Mouse (Mus musculus) midbrain, embryonic 11.5 days (tissue): ENCODE measurements at regions not wholly inside any gene's neighbourhood (a gene's known extent, or its start where the extent isn't known, plus 50 kb on each side); places are given as distances from the start of the nearest gene placed in this dataset.

ENCODE experiments used
- ATAC-seq: fragments of 200-750 bp; cut with Nextera tagmentation; 2 replicates; pipeline ENCODE4 v1.8.0; 2017; ENCODE audit warnings: moderate TSS enrichment, moderate library complexity; ENCODE audit not compliant: low FRiP score
- DNase-seq: peaks from one replicate; pipeline ENCODE4 v3.0.0; 2015; ENCODE audit warnings: low spot score; ENCODE audit errors: missing footprints
- H3K27ac ChIP-seq: fragments of 300-500 bp; sonication (generic); 2 replicates; pipeline ENCODE4 v1.5.1; 2014; ENCODE audit warnings: low read depth, low read length
- H3K27me3 ChIP-seq: fragments of 300-500 bp; sonication (generic); 2 replicates; pipeline ENCODE4 v1.6.1; 2014; ENCODE audit warnings: mild to moderate bottlenecking, low read length, moderate library complexity, mixed read lengths; ENCODE audit not compliant: control insufficient read depth, insufficient read depth
- H3K36me3 ChIP-seq: fragments of 300-500 bp; sonication (generic); 2 replicates; pipeline ENCODE4 v1.6.1; 2014; ENCODE audit warnings: mild to moderate bottlenecking, low read length, moderate library complexity, mixed read lengths; ENCODE audit not compliant: control insufficient read depth, insufficient read depth
- H3K4me1 ChIP-seq: fragments of 300-500 bp; sonication (generic); 2 replicates; pipeline ENCODE4 v1.6.1; 2014; ENCODE audit warnings: low read length; ENCODE audit not compliant: control insufficient read depth, insufficient read depth
- H3K4me2 ChIP-seq: fragments of 300-500 bp; sonication (generic); 2 replicates; pipeline ENCODE4 v1.6.1; 2014; ENCODE audit warnings: mild to moderate bottlenecking, moderate library complexity
- H3K4me3 ChIP-seq: fragments of 300-500 bp; sonication (generic); 2 replicates; pipeline ENCODE4 v1.5.1; 2014; ENCODE audit warnings: low read depth, low read length
- H3K9ac ChIP-seq: fragments of 300-500 bp; sonication (generic); 2 replicates; pipeline ENCODE4 v1.6.1; 2014; ENCODE audit warnings: low read length
- H3K9me3 ChIP-seq: fragments of 300-500 bp; sonication (generic); 2 replicates; pipeline ENCODE4 v1.6.1; 2016; ENCODE audit warnings: low read length; ENCODE audit not compliant: control insufficient read depth
- WGBS: fragments of 180-500 bp; shearing (Covaris S2); extraction: QIAGEN DNeasy Blood & Tissue Kit; methylation state at CpG from one replicate; pipeline ENCODE4 v1.1.7; 2014; 5-methylcytosine and 5-hydroxymethylcytosine counted together

DNA sequence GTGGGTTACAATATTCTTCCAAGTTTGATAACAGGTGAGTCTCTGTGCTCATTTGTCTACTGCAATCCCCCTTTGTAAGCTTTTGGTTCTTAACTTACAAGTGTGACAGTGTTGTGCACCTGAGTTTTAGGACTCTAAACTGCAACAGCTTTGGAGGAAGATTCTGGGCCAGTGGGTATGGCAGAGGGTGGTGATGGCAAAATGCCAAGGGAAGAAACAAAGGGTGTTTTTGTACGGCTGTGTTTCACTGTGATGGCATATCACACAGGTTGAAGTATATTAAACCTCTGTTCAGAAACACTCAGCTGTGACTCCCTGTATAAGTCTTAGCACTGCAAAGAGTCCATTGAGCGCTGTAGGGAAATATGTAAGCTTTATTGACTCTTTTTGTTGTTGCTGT, 140.7 kb downstream of the Dad1 start:
- H3K9me3 ChIP-seq = no peaks in the 10 kb centered on the region
- no peaks in the 10 kb centered on the region for H3K27me3 ChIP-seq
- peaks cover 4% of the 10 kb centered on the region; the same call in 1 of the 2 replicates for H3K4me1 ChIP-seq
- WGBS = 86% methylated on average over 2 of the region's 2 CpGs
- no peak overlapping the region for H3K9ac ChIP-seq
- no peak overlapping the region for H3K4me3 ChIP-seq
- no peaks in the 10 kb centered on the region for H3K36me3 ChIP-seq
- H3K4me2 ChIP-seq = no peak overlapping the region
- no peak overlapping the region for H3K27ac ChIP-seq
- DNase-seq = no peak
- no peak for ATAC-seq

DNA sequence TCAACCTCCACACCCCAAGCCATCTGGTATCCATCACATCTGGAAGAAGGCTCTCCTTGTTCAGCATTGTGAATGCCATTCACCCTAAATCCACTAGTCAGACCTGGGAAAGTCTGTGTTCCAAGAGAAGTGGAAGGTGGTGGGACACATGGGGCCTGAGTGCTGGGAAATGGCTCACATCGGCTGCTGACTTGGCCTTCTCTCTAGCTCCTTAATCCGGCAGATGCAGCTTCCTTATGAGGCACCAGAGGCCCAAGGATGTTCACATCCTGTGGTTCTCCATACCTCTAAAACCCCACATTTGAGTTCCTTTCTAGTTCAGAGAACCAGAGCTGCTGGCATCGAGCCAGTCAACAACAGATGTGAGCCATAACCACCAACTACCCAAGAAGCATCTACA, 142.9 kb downstream of the Dad1 start:
- Histone ChIP-seq H3K4me3 (no peak overlapping the region), H3K4me1 (peaks cover 4% of the 10 kb centered on the region; the same call in 1 of the 2 replicates), H3K36me3 (no peaks in the 10 kb centered on the region), H3K27ac (no peak overlapping the region), H3K27me3 (no peaks in the 10 kb centered on the region), H3K9me3 (no peaks in the 10 kb centered on the region), H3K9ac (no peak overlapping the region), H3K4me2 (no peak overlapping the region)
- 88% methylated on average over 3 of the region's 3 CpGs for WGBS
- DNase-seq (no peak), ATAC-seq (no peak)

DNA sequence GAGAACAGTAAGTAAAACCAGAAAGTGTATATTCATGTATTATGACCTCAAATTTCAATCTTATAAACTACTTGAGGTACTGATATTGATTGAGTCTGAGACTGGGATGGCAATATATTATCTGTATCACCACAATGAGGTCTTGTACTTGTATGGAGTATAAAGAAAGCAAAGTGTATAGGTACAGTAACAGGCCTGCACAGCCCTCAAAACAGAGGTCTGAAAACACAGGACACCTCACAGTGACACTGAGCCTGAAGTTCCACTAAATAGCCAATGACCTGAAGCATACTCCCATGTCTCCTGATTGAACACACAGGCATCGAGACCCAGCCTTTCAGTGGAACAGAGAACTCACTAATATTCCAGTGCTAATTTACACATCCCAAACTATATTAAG, 144.8 kb downstream of the Dad1 start:
- H3K4me1 ChIP-seq = peaks cover 4% of the 10 kb centered on the region; the same call in 1 of the 2 replicates
- no peak overlapping the region for H3K9ac ChIP-seq
- 91% methylated on average over 1 of the region's 1 CpGs for WGBS
- no peak overlapping the region for H3K4me3 ChIP-seq
- H3K36me3 ChIP-seq = no peaks in the 10 kb centered on the region
- H3K9me3 ChIP-seq = no peaks in the 10 kb centered on the region
- no peak overlapping the region for H3K27ac ChIP-seq
- no peak for DNase-seq
- no peak overlapping the region for H3K4me2 ChIP-seq
- no peak for ATAC-seq
- H3K27me3 ChIP-seq = no peaks in the 10 kb centered on the region

DNA sequence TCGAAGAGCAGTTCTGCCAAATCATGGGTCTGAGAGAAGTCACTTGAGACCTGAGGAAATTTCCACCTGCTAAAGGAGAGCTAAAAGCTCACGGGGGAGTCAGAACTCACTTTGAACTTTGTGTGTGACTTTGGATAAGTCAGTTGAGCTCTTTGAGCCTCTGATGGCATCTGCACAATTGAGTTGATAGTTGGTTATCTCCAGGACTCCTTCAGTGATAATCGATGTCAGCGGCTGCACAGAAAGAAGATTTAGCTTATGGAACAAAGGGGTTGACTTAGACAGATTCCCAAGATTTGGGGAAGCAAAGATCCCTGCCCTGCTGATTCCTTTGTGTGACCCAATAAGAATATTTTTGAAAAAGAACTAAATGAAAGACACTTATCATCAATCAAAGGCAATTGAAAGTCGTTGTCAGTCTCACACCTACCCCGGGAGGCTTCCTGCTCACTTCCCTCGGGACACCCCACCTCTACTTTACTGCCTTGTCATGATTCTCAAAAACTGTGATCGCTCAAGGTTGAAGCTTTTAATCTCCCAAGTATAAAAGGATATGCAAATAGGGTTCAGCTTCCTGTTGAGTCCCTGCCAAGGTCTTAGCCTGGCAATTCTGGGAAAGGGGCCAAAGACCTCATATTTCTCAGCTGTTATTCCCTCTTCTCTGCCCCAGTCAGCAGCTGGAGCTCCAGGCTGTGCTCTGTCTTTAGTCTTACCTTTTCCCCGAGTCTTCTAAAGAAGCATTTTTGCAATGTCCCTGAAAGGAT, 145.4 kb downstream of the Dad1 start:
- Histone ChIP-seq H3K27me3 (no peaks in the 10 kb centered on the region), H3K36me3 (no peaks in the 10 kb centered on the region), H3K27ac (no peak overlapping the region), H3K4me2 (no peak overlapping the region), H3K9ac (no peak overlapping the region), H3K4me1 (peaks cover 4% of the 10 kb centered on the region; the same call in 1 of the 2 replicates), H3K4me3 (no peak overlapping the region), H3K9me3 (no peaks in the 10 kb centered on the region)
- peak; percentile 59; the same call in 1 of the 2 replicates for ATAC-seq
- peak; percentile 88 for DNase-seq
- WGBS = 18% methylated on average over 9 of the region's 9 CpGs

DNA sequence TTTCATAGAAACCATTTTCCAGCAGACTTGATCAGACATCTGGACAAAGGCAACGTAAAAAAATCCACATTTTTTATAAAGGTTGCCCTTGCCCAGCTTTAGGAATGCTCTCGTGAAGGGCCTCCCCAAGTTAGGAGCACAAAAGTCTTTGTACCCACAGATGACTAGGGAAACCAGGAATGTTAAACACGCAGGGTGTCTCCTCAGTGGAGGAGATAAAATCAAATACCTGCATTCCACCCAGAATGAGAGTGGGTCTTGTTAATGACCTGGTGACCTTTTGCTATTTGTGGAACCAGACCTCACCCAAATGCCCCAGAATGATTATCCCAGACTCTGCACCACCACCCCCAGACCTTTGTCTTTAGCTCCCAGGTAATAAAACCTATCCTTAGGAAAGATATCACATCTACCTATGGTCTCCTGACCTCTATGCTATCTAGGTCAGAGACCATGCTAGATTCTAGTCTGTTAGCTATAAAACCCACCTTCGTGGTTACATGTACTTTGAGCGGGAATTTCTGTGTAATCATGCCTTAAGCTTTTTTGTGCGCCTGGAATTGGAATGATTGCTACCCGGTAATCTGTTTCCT, 146.6 kb downstream of the Dad1 start:
- ATAC-seq (no peak), DNase-seq (no peak)
- Histone ChIP-seq H3K36me3 (no peaks in the 10 kb centered on the region), H3K4me2 (no peak overlapping the region), H3K27me3 (no peaks in the 10 kb centered on the region), H3K27ac (no peak overlapping the region), H3K9ac (no peak overlapping the region), H3K9me3 (no peaks in the 10 kb centered on the region), H3K4me1 (peaks cover 4% of the 10 kb centered on the region; the same call in 1 of the 2 replicates), H3K4me3 (no peak overlapping the region)
- whole genome bisulfite sequencing = 82% methylated on average over 7 of the region's 7 CpGs

DNA sequence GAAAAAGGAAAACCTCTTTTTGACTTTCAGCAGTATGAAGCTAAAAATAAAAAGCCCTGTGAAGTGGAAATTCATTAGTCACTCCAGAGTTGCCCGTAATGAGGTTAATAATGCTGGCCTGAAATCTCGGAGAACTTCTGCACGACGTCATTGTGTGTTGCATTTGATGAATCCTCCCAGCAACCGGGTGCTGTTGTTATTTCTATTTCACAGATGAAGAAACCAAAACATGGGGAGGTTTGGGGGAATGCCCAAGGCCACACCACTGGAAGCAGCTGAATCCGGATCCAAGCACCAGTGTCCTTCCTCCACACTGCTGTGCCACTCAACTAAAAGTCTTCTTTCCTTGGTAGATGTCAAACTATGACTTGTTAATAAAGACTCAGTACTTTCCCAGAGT, 149.7 kb downstream of the Dad1 start:
- Histone ChIP-seq H3K27me3 (no peaks in the 10 kb centered on the region), H3K9ac (no peak overlapping the region), H3K4me3 (no peak overlapping the region), H3K4me2 (no peak overlapping the region), H3K9me3 (no peaks in the 10 kb centered on the region), H3K27ac (no peak overlapping the region), H3K4me1 (peaks cover 4% of the 10 kb centered on the region; the same call in 1 of the 2 replicates), H3K36me3 (no peaks in the 10 kb centered on the region)
- DNase-seq = no peak
- no peak for ATAC-seq
- WGBS = 90% methylated on average over 6 of the region's 6 CpGs

DNA sequence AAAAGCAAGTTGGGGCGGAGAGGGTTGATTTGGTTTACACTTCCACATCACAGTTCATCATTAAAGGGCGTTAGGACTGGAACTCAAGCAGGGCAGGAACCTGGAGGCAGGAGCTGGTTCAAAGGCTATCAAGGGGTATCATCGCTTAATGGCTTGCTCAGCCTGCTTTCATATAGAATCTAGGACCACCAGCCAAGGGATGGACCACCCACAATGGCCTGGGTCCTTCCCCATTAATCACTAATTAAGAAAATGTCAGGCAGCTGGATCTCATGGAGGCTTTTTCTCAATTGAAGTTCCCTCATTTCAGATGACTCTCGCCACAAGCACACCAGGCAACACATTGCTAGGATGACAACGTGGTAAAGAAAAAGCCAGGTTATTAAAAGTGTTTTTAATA, 150.4 kb downstream of the Dad1 start:
- Histone ChIP-seq H3K4me1 (peaks cover under 1% of the 10 kb centered on the region; the same call in 1 of the 2 replicates), H3K9ac (no peak overlapping the region), H3K27me3 (no peaks in the 10 kb centered on the region), H3K4me2 (no peak overlapping the region), H3K36me3 (no peaks in the 10 kb centered on the region), H3K9me3 (no peaks in the 10 kb centered on the region), H3K4me3 (no peak overlapping the region), H3K27ac (no peak overlapping the region)
- no peak for ATAC-seq
- no peak for DNase-seq
- 86% methylated on average over 5 of the region's 5 CpGs for WGBS

DNA sequence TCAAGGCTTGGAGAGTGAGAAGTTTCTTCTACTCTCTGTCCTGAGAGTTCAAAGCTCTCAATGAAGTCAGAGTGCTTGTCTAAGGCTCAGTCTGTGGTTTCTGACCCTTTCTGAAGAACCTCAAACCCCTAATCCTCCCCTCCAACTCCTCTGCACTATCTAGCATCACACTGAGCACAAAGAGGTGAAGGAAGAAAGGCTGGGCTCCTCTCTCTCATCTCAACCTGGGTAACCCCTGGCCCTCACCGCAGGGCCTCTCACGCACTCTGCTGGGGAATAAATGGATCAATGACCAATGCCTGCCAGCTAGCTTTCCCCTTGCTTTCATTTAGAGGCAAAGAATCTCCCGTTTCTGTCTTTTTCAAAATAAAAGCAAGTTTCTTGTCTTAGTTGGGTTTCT, 150.8 kb downstream of the Dad1 start:
- H3K27ac ChIP-seq = no peak overlapping the region
- no peak for DNase-seq

DNA sequence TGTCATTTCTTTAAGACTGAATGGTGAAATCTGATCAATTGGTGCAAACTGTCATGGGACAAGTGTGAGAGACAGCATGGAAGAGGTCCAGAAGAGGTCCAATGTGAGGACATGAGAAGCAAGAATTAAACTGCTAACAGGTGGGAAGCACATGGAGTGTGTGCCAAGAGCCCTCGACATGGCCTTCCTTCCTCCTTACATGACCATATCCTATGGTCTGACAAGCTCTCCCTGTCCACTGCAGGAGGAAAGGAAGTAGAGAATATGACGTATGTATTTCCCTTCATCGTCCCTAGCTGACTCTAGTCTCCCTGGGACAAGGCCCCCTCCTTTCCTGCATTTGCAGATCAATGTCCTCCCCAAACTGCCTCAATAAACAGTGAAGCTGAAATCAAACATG, 152.1 kb downstream of the Dad1 start:
- no peaks in the 10 kb centered on the region for H3K27me3 ChIP-seq
- H3K9me3 ChIP-seq = no peaks in the 10 kb centered on the region
- H3K36me3 ChIP-seq = no peaks in the 10 kb centered on the region
- ATAC-seq = no peak
- WGBS = 60% methylated on average over 3 of the region's 3 CpGs
- no peak for DNase-seq
- H3K9ac ChIP-seq = no peak overlapping the region
- no peak overlapping the region for H3K4me2 ChIP-seq
- H3K4me1 ChIP-seq = no peaks in the 10 kb centered on the region
- H3K4me3 ChIP-seq = no peak overlapping the region
- H3K27ac ChIP-seq = no peak overlapping the region

More for the DNA sequence above, 150.8 kb downstream of the Dad1 start:
- ATAC-seq = no peak
- Histone ChIP-seq H3K36me3 (no peaks in the 10 kb centered on the region), H3K27me3 (no peaks in the 10 kb centered on the region), H3K9me3 (no peaks in the 10 kb centered on the region), H3K9ac (no peak overlapping the region), H3K4me3 (no peak overlapping the region), H3K4me2 (no peak overlapping the region), H3K4me1 (no peaks in the 10 kb centered on the region)
- WGBS = 54% methylated on average over 3 of the region's 3 CpGs
